Mouse (Mus musculus) forebrain, embryonic 16.5 days (tissue): ENCODE results near the gene Lrrc61. TPM values are rescaled to one million over a fixed set of nuclear protein-coding genes. Genes with fewer than 3 reads are reported as not detected.

Source experiments
- ATAC-seq: fragments of 200-750 bp; cut with Nextera tagmentation; 2 replicates; pipeline ENCODE4 v1.8.0; 2017; ENCODE audit warnings: mild to moderate bottlenecking, moderate library complexity
- H3K27ac ChIP-seq: fragments of 300-500 bp; sonication (generic); 2 replicates; pipeline ENCODE4 v1.5.1; 2014; ENCODE audit warnings: low read length, control low read depth
- H3K27me3 ChIP-seq: fragments of 300-500 bp; sonication (generic); replicated peaks from 2 replicates; pipeline ENCODE4 v1.6.1; 2014; ENCODE audit warnings: low read length; ENCODE audit not compliant: control insufficient read depth, insufficient read depth
- H3K36me3 ChIP-seq: fragments of 300-500 bp; sonication (generic); 2 replicates; pipeline ENCODE4 v1.6.1; 2014; ENCODE audit not compliant: control insufficient read depth, insufficient read depth
- H3K4me1 ChIP-seq: fragments of 300-500 bp; sonication (generic); replicated peaks from 2 replicates; pipeline ENCODE4 v1.6.1; 2014; ENCODE audit warnings: low read length; ENCODE audit not compliant: control insufficient read depth, insufficient read depth
- H3K4me2 ChIP-seq: fragments of 300-500 bp; sonication (generic); 2 replicates; pipeline ENCODE4 v1.6.1; 2014; ENCODE audit warnings: mild to moderate bottlenecking, low read length, control low read depth
- H3K4me3 ChIP-seq: fragments of 300-500 bp; sonication (generic); replicated peaks from 2 replicates; pipeline ENCODE4 v1.5.1; 2014; ENCODE audit warnings: mild to moderate bottlenecking, low read length, control low read depth
- H3K9ac ChIP-seq: fragments of 300-500 bp; sonication (generic); replicated peaks from 2 replicates; pipeline ENCODE4 v1.6.1; 2014; ENCODE audit warnings: low read depth, low read length, control low read depth
- H3K9me3 ChIP-seq: fragments of 300-500 bp; sonication (generic); 2 replicates; pipeline ENCODE4 v1.6.1; 2016; ENCODE audit warnings: low read length; ENCODE audit not compliant: control insufficient read depth
- WGBS: fragments of 180-500 bp; shearing (Covaris S2); extraction: QIAGEN DNeasy Blood & Tissue Kit; methylation state at CpG from one replicate; pipeline ENCODE4 v1.1.7; 2014; 5-methylcytosine and 5-hydroxymethylcytosine counted together
- polyA plus RNA-seq: library from polyadenylated mRNA; unstranded; fragments of >200 nt; fragmentation: Nextera tagmentation; extraction: Ambion mirVana; gene quantifications from 2 replicates; pipeline ENCODE4 v1.2.1, GENCODE M21; 2015

Lrrc61 gene
- polyA plus RNA-seq, 1 experiment from 2014 or later: 21.6 TPM

- WGBS: 94% methylated on average over 3 of the region's 3 CpGs
- no peak overlapping the region for H3K4me2 ChIP-seq
- H3K4me3 ChIP-seq: no peak overlapping the region
- no peaks in the 10 kb centered on the region for H3K27me3 ChIP-seq
- no peaks in the 10 kb centered on the region for H3K9me3 ChIP-seq
- H3K36me3 ChIP-seq: peaks cover 8% of the 10 kb centered on the region
- no peak overlapping the region for H3K27ac ChIP-seq
- H3K4me1 ChIP-seq: peaks cover 15% of the 10 kb centered on the region
- no peak overlapping the region for H3K9ac ChIP-seq
- no peak for ATAC-seq
These were observed 12.0 kb upstream of the Lrrc61 start for GRCm38 (mm10) chr6:48542631-48543030.

- Histone ChIP-seq H3K9me3 (no peaks in the 10 kb centered on the region), H3K4me3 (no peak overlapping the region), H3K27me3 (no peaks in the 10 kb centered on the region), H3K4me1 (no peaks in the 10 kb centered on the region), H3K36me3 (peaks cover 7% of the 10 kb centered on the region), H3K27ac (no peak overlapping the region), H3K4me2 (no peak overlapping the region), H3K9ac (no peak overlapping the region)
- no peak for ATAC-seq
- 80% methylated on average over 5 of the region's 5 CpGs for WGBS
These were observed 9.3 kb upstream of the Lrrc61 start for GRCm38 (mm10) chr6:48545251-48545650.

GRCm38 (mm10) chr6:48546271-48546670, 8.3 kb upstream of the Lrrc61 start:
- no peak for ATAC-seq
- no peaks in the 10 kb centered on the region for H3K9me3 ChIP-seq
- no peak overlapping the region for H3K4me3 ChIP-seq
- no peak overlapping the region for H3K27ac ChIP-seq
- no peaks in the 10 kb centered on the region for H3K36me3 ChIP-seq
- H3K9ac ChIP-seq: no peak overlapping the region
- no peaks in the 10 kb centered on the region for H3K4me1 ChIP-seq
- H3K4me2 ChIP-seq: no peak overlapping the region
- H3K27me3 ChIP-seq: no peaks in the 10 kb centered on the region
- 54% methylated on average over 1 of the region's 1 CpGs for WGBS

GRCm38 (mm10) chr6:48546858-48547257, 7.7 kb upstream of the Lrrc61 start:
- Histone ChIP-seq H3K4me2 (no peak overlapping the region), H3K36me3 (no peaks in the 10 kb centered on the region), H3K9ac (no peak overlapping the region), H3K9me3 (no peaks in the 10 kb centered on the region), H3K27ac (no peak overlapping the region), H3K4me3 (no peak overlapping the region), H3K27me3 (no peaks in the 10 kb centered on the region), H3K4me1 (no peaks in the 10 kb centered on the region)
- ATAC-seq: no peak
- WGBS: 77% methylated on average over 4 of the region's 4 CpGs

- Histone ChIP-seq H3K4me3 (no peak overlapping the region), H3K9me3 (no peaks in the 10 kb centered on the region), H3K4me2 (no peak overlapping the region), H3K4me1 (no peaks in the 10 kb centered on the region), H3K9ac (no peak overlapping the region), H3K27me3 (no peaks in the 10 kb centered on the region), H3K27ac (no peak overlapping the region), H3K36me3 (no peaks in the 10 kb centered on the region)
- no peak for ATAC-seq
- WGBS: 90% methylated on average over 6 of the region's 6 CpGs
These were observed 6.3 kb upstream of the Lrrc61 start for GRCm38 (mm10) chr6:48548314-48548713.

GRCm38 (mm10) chr6:48552918-48553317, 1.7 kb upstream of the Lrrc61 start:
- Histone ChIP-seq H3K4me2 (no peak overlapping the region), H3K36me3 (no peaks in the 10 kb centered on the region; the same call in 1 of the 2 replicates), H3K27me3 (no peaks in the 10 kb centered on the region), H3K9me3 (no peaks in the 10 kb centered on the region), H3K4me1 (peaks cover 12% of the 10 kb centered on the region), H3K27ac (no peak overlapping the region), H3K9ac (no peak overlapping the region), H3K4me3 (no peak overlapping the region)
- 70% methylated on average over 4 of the region's 4 CpGs for WGBS
- ATAC-seq: no peak

GRCm38 (mm10) chr6:48553819-48554218, 777 bp upstream of the Lrrc61 start:
- Histone ChIP-seq H3K27me3 (no peaks in the 10 kb centered on the region), H3K4me2 (peak overlapping the region; percentile 77), H3K27ac (peak overlapping the region; percentile 99), H3K9me3 (no peaks in the 10 kb centered on the region), H3K36me3 (no peaks in the 10 kb centered on the region; the same call in 1 of the 2 replicates), H3K4me3 (peak overlapping the region; percentile 63), H3K4me1 (peaks cover 12% of the 10 kb centered on the region), H3K9ac (peak overlapping the region; percentile 81)
- no peak for ATAC-seq
- 75% methylated on average over 4 of the region's 4 CpGs for WGBS

GRCm38 (mm10) chr6:48555104-48555890, 701 bp downstream of the Lrrc61 start:
- 23% methylated on average over 13 of the region's 14 CpGs for WGBS
- peak; percentile 91 for ATAC-seq

GRCm38 (mm10) chr6:48555956-48556355, 1.4 kb downstream of the Lrrc61 start:
- no peak overlapping the region for H3K9ac ChIP-seq
- H3K4me2 ChIP-seq: peak overlapping the region; percentile 77
- no peak overlapping the region for H3K4me3 ChIP-seq
- H3K27me3 ChIP-seq: no peaks in the 10 kb centered on the region
- no peaks in the 10 kb centered on the region for H3K9me3 ChIP-seq
- no peak for ATAC-seq
- H3K4me1 ChIP-seq: peaks cover 12% of the 10 kb centered on the region
- H3K36me3 ChIP-seq: peaks cover 2% of the 10 kb centered on the region; the same call in 1 of the 2 replicates
- 94% methylated on average over 3 of the region's 3 CpGs for WGBS
- no peak overlapping the region for H3K27ac ChIP-seq

More at GRCm38 (mm10) chr6:48555104-48555890, 701 bp downstream of the Lrrc61 start:
- Histone ChIP-seq H3K27ac (peak overlapping the region; percentile 99), H3K4me3 (peak overlapping the region; percentile 63), H3K4me1 (peaks cover 12% of the 10 kb centered on the region), H3K9ac (peak overlapping the region; percentile 81), H3K9me3 (no peaks in the 10 kb centered on the region), H3K4me2 (peak overlapping the region; percentile 77), H3K36me3 (peaks cover under 1% of the 10 kb centered on the region; the same call in 1 of the 2 replicates), H3K27me3 (no peaks in the 10 kb centered on the region)
